Mouse (Mus musculus) limb, embryonic 14.5 days (tissue): Measurements from ENCODE around the gene Vps35l. TPM values are rescaled to one million over a fixed set of nuclear protein-coding genes. Genes with fewer than 3 reads are reported as not detected.

Experiments used
- ATAC-seq: fragments of 200-750 bp; cut with Nextera tagmentation; 2 replicates; pipeline ENCODE4 v1.8.0; 2017; ENCODE audit warnings: low read depth, moderate number of reproducible peaks, moderate TSS enrichment; ENCODE audit not compliant: low FRiP score
- DNase-seq: peaks from one replicate; pipeline ENCODE4 v3.0.0-alpha.2; 2015; ENCODE audit warnings: low spot score
- H3K27ac ChIP-seq: fragments of 300-500 bp; sonication (generic); replicated peaks from 2 replicates; pipeline ENCODE4 v1.5.1; 2014; ENCODE audit warnings: low read depth, mild to moderate bottlenecking, low read length, moderate library complexity, mixed read lengths
- H3K27me3 ChIP-seq: fragments of 300-500 bp; sonication (generic); 2 replicates; pipeline ENCODE4 v1.6.1; 2014; ENCODE audit warnings: low read length, mixed read lengths; ENCODE audit not compliant: control insufficient read depth, insufficient read depth
- H3K36me3 ChIP-seq: fragments of 300-500 bp; sonication (generic); 2 replicates; pipeline ENCODE4 v1.6.1; 2014; ENCODE audit warnings: mild to moderate bottlenecking, low read length, moderate library complexity, mixed read lengths; ENCODE audit not compliant: control insufficient read depth, insufficient read depth
- H3K4me1 ChIP-seq: fragments of 300-500 bp; sonication (generic); 2 replicates; pipeline ENCODE4 v1.6.1; 2014; ENCODE audit warnings: antibody characterized with exemption, low read length, mixed read lengths; ENCODE audit not compliant: control insufficient read depth, insufficient read depth
- H3K4me2 ChIP-seq: fragments of 300-500 bp; sonication (generic); replicated peaks from 2 replicates; pipeline ENCODE4 v1.6.1; 2014; ENCODE audit warnings: low read depth, mild to moderate bottlenecking, low read length, moderate library complexity; ENCODE audit not compliant: severe bottlenecking
- H3K4me3 ChIP-seq: fragments of 300-500 bp; sonication (generic); replicated peaks from 2 replicates; pipeline ENCODE4 v1.5.1; 2014; ENCODE audit warnings: low read length
- H3K9ac ChIP-seq: fragments of 300-500 bp; sonication (generic); 2 replicates; pipeline ENCODE4 v1.6.1; 2014; ENCODE audit warnings: mild to moderate bottlenecking, low read depth, low read length, moderate library complexity; ENCODE audit not compliant: severe bottlenecking
- H3K9me3 ChIP-seq: fragments of 300-500 bp; sonication (generic); 2 replicates; pipeline ENCODE4 v1.6.1; 2016; ENCODE audit warnings: low read length; ENCODE audit not compliant: control insufficient read depth
- POLR2A ChIP-seq: fragments of 200-500 bp; IDR thresholded peaks from 2 replicates; pipeline ENCODE4 v1.8.0; 2012; ENCODE audit warnings: inconsistent platforms, mild to moderate bottlenecking, moderate library complexity, borderline replicate concordance; ENCODE audit not compliant: insufficient read depth, insufficient read length; ENCODE audit errors: extremely low read depth
- WGBS: fragments of 180-500 bp; shearing (Covaris S2); extraction: QIAGEN DNeasy Blood & Tissue Kit; methylation state at CpG from one replicate; pipeline ENCODE4 v1.1.7; 2014; 5-methylcytosine and 5-hydroxymethylcytosine counted together
- polyA plus RNA-seq, 2 experiments: library from polyadenylated mRNA; depleted of rRNA in 1 of 2; stranded (reverse) in 1 of 2; unstranded in 1 of 2; fragments of >200 nt; fragmentation: Nextera tagmentation in 1 of 2; extraction: Ambion mirVana in 1 of 2; gene quantifications; 2 replicates each; pipeline versions ENCODE4 v1.2.1 to v1.2.3; 2012 to 2014

Vps35l gene
- polyA plus RNA-seq, 2 experiments: 48.8 to 67.1 TPM

DNA sequence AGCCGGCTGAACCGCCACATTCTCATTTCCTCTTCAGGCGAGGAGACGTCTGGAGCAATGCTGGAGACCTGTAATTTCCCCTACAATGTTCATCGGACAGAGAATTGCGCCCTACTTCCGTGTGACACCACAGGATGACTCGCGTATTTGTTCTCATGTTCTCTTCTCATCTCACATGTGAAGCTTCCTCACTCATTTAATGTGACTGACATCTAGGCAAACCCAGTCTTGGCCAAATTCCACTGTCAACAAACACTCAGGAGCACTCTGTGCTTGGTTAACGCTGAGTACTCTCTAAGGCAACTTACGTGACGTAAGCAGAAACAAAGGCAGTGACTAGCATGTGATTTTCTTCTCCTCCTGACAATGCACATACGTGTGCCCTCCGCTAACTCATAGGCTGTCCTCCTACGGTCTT is 36.9 kb upstream of the Vps35l start:
- no peak overlapping the region for H3K9ac ChIP-seq
- 92% methylated on average over 15 of the region's 15 CpGs for WGBS

GRCm38 (mm10) chr7:118704001-118704850 is 35.8 kb upstream of the Vps35l start:
- Histone ChIP-seq H3K27ac (no peak overlapping the region), H3K36me3 (peaks cover 6% of the 10 kb centered on the region; the same call in 1 of the 2 replicates), H3K4me3 (peak overlapping the region; percentile 87; the same call in 1 of the 2 replicates), H3K4me1 (0 out of 2 replicates have a peak, but pooled peaks cover 3% of the 10 kb centered on the region), H3K4me2 (peak overlapping the region; percentile 80), H3K9ac (peak overlapping the region; percentile 85), H3K9me3 (no peaks in the 10 kb centered on the region), H3K27me3 (no peaks in the 10 kb centered on the region)
- 75% methylated on average over 9 of the region's 9 CpGs for WGBS
- DNase-seq: no peak
- ATAC-seq: no peak
- no peak for TF ChIP-seq POLR2A

More for the DNA sequence above, 36.9 kb upstream of the Vps35l start:
- H3K4me2 ChIP-seq: no peak overlapping the region
- TF ChIP-seq POLR2A: no peak
- H3K9me3 ChIP-seq: no peaks in the 10 kb centered on the region
- H3K4me3 ChIP-seq: no peak overlapping the region
- H3K36me3 ChIP-seq: peaks cover 12% of the 10 kb centered on the region
- H3K27ac ChIP-seq: no peak overlapping the region
- ATAC-seq (no peak), DNase-seq (no peak)
- no peaks in the 10 kb centered on the region for H3K27me3 ChIP-seq
- H3K4me1 ChIP-seq: 0 out of 2 replicates have a peak, but pooled peaks cover 3% of the 10 kb centered on the region

GRCm38 (mm10) chr7:118705101-118705961 is 34.7 kb upstream of the Vps35l start, which contains the start of gene Gde1:
Gde1 (minus strand) TSS chr7:118705778.
- Histone ChIP-seq H3K36me3 (peaks cover 6% of the 10 kb centered on the region; the same call in 1 of the 2 replicates), H3K9ac (peak within 1 kb of the TSS; percentile 85), H3K9me3 (no peaks in the 10 kb centered on the region), H3K4me2 (peak within 1 kb of the TSS; percentile 80), H3K27me3 (no peaks in the 10 kb centered on the region), H3K27ac (peak within 1 kb of the TSS; percentile 61; the same call in 1 of the 2 replicates), H3K4me1 (0 out of 2 replicates have a peak, but pooled peaks cover 3% of the 10 kb centered on the region), H3K4me3 (peak within 1 kb of the TSS; percentile 87)
- ATAC-seq (peak; percentile 97), DNase-seq (peak; percentile 90)
- TF ChIP-seq POLR2A: peak; percentile 71; the same call in 1 of the 2 replicates
- 0% methylated on average over 48 of the region's 66 CpGs for WGBS

DNA sequence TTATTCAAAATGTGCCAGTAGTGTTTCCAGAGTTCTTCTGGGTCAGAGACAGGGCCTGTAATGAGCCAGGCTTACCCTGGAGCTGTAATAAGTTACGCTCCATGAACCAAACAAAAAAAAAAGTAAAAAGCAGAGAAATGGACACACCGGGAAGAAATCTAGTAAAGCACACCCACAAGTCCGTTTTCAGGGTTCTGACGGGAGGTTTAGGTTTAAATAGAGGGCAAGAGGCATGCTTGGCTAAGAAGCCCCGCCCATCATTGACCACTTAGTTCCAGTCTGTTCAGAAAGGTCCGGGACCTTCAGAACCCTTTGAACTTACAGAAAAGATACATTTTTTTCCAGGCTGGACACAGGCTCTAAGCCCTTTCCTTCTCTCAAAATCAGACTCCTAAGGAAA is 34.0 kb upstream of the Vps35l start:
- H3K9me3 ChIP-seq: no peaks in the 10 kb centered on the region
- H3K27me3 ChIP-seq: no peaks in the 10 kb centered on the region
- H3K4me3 ChIP-seq: peak overlapping the region; percentile 87
- peak overlapping the region; percentile 85; the same call in 1 of the 2 replicates for H3K9ac ChIP-seq
- no peak for TF ChIP-seq POLR2A
- 0 out of 2 replicates have a peak, but pooled peaks cover 3% of the 10 kb centered on the region for H3K4me1 ChIP-seq
- H3K4me2 ChIP-seq: peak overlapping the region; percentile 80
- no peak for DNase-seq
- WGBS: 35% methylated on average over 6 of the region's 6 CpGs
- H3K27ac ChIP-seq: no peak overlapping the region
- peaks cover 6% of the 10 kb centered on the region; the same call in 1 of the 2 replicates for H3K36me3 ChIP-seq
- ATAC-seq: no peak

- DNase-seq: no peak
- 88% methylated on average over 5 of the region's 5 CpGs for WGBS
Measured at GRCm38 (mm10) chr7:118706488-118706887, 33.5 kb upstream of the Vps35l start.

More at GRCm38 (mm10) chr7:118706488-118706887, 33.5 kb upstream of the Vps35l start:
- Histone ChIP-seq H3K36me3 (peaks cover 6% of the 10 kb centered on the region; the same call in 1 of the 2 replicates), H3K27ac (no peak overlapping the region), H3K27me3 (no peaks in the 10 kb centered on the region), H3K4me3 (no peak overlapping the region), H3K9me3 (no peaks in the 10 kb centered on the region), H3K9ac (no peak overlapping the region), H3K4me2 (no peak overlapping the region), H3K4me1 (0 out of 2 replicates have a peak, but pooled peaks cover 3% of the 10 kb centered on the region)
- ATAC-seq: no peak
- no peak for TF ChIP-seq POLR2A
